Mouse (Mus musculus) ovary, postnatal 36 days (tissue): ENCODE data around the gene Nfix.
A peak's percentile ranks its signal among the peaks of the same experiment; 100 is the strongest.

Experiments
- DNase-seq: peaks from one replicate; pipeline ENCODE4 v3.0.0; 2022; ENCODE audit warnings: low spot score, mixed read lengths

Gene Nfix

DNA sequence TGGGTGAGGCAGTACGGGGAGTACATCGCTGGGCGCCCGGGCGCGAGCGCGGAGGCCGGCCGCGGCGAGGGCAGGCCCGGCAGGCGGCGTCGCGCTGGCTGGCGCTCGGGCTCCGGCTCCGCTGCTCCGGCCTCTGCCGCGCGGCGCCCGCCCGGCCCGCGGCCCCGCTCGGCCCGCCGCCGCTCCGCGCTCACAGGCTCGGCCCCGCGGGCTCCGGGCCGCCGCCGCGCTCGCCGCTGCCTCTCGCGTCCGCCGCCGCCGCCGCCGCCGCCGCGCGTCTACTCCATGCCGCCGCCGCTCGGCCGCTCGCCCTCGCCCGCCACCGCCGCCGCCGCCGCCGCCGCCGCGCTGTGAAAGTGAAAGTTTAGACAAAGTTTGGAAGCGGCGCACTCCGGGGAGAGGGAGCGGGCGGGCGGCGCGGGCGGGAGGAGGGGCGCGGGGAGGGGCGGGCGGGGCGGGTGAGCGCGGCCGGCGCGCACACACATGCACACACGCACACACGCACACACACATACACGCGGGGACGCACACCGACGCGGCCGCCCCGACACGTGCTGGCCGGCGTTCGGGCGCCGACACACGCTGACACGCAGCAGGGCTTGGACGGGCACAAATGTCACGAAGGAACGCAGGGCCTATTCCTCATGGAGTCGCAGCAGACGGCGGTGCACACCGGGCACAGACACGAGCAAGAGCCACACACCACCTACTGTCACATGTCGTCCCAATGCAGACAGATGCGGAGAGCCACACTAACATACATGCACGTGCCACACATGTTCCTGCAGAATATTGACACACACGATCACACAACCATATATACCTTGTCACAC is at the start of gene Nfix:
Nfix (minus strand) TSS at position 346 of the 833 bp plus-strand sequence.
- peak; percentile 78 for DNase-seq

DNA sequence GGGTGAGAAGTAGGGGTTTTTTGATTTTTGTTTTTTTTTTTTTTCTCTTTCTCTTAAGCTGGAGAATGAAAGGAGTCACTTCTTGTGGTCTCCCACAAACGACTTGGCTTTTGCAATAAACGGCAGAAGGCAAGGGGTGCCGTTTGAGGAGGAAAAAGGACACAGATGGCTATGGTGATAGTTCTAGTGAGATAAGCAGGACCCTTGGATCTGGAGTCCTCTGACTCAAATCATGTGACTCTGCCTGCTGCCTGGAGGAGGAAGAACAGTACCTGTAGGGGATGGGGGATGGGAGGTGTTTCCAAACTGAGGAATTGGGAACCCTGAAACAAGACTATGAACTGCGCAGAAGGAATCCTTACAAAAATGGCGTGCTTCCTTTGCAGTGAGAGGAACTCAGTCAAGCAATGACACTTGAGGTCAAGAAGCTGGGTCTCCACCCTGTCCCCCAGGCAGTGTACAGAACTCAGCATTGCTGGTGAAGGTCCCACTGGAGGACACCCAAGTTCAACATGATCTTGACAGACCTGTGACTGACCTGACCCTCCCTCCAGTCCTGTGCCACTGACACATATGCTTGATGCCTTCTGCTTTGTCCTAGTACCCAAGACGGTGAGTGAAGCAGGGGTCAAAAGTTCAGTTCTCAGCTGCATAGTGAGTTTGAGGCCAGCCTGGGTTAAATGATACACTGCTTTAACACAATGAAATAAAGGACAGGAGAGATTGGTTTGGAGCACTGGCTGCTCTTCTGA is 47.7 kb upstream of the Nfix start:
- DNase-seq = no peak

- DNase-seq = peak; percentile 99
Observed at GRCm38 (mm10) chr8:84846722-84847572, 46.8 kb upstream of the Nfix start, which contains the start of gene Calr. TSS of gene Calr (minus strand) at chr8:84846934.

- DNase-seq = no peak
Observed at GRCm38 (mm10) chr8:84846094-84846721, 46.1 kb upstream of the Nfix start.

DNA sequence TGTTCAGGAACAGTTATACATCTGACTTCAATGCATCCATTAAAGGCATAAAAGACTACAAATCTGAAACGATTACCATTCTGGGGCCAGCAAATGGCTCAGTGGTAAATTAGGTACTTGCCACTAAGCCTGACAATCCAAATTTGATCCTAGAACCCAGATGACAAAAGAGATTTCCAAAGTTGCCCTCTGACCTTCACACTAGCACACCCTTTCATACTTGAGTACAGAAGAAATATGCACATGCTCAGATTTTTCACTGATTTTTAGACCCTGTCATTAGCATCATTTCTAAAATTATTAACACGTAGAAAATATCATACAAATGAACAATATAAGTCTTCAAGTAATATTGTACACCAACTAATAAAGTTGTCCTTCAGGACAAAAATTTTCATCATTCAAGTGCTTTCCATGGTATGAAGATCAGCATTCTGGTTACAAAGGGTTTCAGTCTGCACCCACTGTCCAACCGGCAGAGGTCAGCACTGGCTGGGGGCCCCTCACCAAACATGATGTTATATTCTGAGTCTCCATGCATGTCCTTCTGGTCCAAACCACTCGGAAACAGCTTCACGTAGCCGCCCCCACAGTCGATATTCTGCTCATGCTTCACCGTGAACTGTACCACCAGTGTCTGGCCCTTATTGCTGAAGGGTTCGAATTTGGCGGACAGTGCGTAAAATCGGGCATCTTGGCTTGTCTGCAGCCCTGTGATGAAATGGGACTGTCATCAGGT is 45.4 kb upstream of the Nfix start:
- peak; percentile 47 for DNase-seq

GRCm38 (mm10) chr8:84844397-84845070 is 44.4 kb upstream of the Nfix start:
- no peak for DNase-seq

- no peak for DNase-seq
Observed at GRCm38 (mm10) chr8:84841514-84841913, 41.4 kb upstream of the Nfix start.

DNA sequence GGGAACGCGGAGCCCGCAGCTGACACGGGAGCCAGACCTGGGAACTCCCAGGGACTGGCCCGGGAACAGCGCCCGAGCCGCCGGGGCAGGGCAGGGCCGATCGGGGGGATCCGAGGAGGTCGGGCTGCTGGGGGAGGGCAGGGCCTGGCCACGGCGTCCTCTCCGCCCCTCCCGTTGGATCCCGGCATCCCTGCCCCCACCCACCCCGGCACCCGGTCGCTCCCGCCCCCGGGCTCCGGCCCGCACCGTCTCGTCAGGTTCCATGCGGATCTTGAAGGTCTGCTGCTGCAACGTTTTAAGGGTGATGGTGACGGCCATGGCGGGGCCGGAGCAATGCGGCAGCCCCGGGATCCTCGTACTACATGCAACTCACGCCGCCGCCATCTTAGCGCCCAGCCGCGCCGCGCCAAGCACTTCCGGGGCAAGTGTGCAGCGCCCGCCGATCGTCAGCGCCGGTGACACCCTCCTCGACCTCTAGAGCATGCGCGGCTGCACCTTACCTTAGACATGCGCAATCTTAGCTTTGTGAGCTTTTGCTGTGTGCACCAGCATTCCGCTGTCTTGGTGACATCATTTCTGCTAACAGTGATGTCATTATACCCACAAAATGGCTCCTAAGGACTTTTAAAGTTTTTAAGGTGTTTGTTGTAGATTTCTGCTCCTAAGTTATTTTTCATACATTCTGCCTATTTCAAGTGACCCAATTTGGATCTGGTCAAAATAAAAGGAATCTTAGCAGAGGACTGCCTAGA is 40.3 kb upstream of the Nfix start, which contains the start of gene Rad23a:
Rad23a (minus strand) TSS at position 418 of the 752 bp plus-strand sequence.
- DNase-seq = peak; percentile 88

DNA sequence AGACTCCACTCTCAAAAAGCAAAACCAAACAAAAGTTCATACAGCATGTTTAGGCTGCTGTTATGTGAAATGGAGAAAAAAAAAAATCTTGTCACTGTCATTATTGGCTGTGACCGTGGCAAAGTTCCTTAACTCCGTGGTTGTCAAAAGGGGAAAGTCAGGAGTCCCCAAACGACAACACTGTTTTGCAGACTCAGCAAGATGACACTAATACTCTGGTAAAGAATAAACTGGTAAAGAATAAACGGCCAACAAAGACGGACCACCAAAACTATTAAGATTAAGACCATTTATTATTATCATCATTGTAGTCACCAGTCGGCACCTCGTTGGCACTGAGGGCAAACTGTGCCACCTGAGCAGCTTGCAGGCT is 39.7 kb upstream of the Nfix start:
- no peak for DNase-seq

DNA sequence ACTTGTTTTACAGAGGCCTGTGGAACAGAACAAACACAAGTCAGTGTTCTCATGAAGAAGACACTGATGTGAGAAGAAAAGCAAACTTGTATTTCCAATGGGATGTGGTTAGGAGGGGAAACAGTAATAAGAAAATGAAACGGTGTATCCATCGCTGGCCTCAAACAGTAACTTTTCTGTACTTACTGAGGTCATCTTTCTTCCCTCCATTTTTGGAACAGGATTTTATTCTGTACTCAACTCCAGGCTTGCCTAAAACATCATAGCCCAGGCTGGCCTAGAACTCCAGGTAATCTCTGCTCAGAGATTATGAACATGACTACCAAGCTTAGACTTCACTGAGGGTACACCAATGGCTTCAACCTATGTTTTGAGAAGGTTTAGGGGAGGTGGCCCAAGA is 39.3 kb upstream of the Nfix start:
- DNase-seq = no peak

- no peak for DNase-seq
Observed at GRCm38 (mm10) chr8:84838513-84838912, 38.4 kb upstream of the Nfix start.

- no peak for DNase-seq
Observed at GRCm38 (mm10) chr8:84837912-84838470, 37.8 kb upstream of the Nfix start.

GRCm38 (mm10) chr8:84837149-84837911 is 37.2 kb upstream of the Nfix start:
- DNase-seq = no peak

DNA sequence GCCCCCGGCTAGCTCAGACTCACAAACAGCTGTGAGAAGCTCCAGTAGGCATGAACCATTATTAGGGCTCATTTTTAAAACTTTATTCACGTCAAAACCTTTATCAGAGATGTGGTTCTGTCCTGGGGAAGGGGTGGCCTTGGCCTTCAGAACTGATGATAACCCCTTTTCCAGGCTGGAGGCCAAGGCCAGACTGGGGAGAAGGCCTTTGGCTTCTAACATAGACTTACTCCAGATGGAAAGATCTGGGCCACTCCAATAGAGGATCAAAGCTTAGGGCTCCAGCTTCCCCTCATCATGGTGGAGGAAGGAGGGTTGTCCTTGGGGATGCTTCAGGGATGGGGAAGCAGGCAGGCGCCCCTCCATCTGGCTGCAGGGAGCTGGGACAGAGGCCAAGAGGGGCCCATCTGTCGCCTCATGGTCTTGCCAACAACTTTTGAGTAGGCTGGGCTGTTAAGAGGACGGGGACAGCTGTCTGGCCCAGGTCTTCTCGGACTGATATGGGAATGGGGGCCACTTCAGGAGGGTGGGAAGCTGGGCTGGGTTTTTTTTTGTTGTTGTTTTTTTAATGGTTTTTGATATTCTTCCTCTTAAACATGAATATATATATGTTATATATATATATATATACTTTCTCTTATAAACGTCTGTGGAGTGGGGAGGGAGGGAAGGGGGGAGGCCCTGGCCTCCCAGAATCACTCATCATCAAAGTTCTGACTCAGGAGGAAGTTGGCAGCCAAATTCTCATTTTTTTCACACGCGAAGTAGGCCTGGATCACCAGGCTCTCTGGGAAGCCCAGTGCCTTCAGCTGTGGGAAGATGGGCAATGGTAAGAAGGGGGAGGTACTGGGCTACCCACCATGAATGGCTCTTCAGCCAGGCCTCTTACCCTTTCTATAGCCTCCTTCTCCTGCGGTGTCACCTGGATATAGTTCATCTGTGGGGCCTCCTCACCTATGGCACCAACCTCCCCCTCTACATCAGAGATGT is 35.0 kb upstream of the Nfix start:
- no peak for DNase-seq

GRCm38 (mm10) chr8:84834002-84834865 is 34.1 kb upstream of the Nfix start:
- DNase-seq = no peak
